Comparison of ENCODE assay signal across 8 mouse cellular contexts in genomic region chr19:46571878-46572244, GRCm38 (mm10). TPM values are rescaled to one million over a fixed set of nuclear protein-coding genes. Genes with fewer than 3 reads are reported as not detected.
DNase-seq lines count a peak whose midpoint lies in the region; ATAC-seq and TF ChIP-seq lines count a peak whose summit lies in the region.

No protein-coding gene starts in this region.

- no peak for TF ChIP-seq CTCF in intestine, postnatal 0 days (IDR thresholded peaks at IDR 0.05; ENCODE audit: low read depth)
- no peak for TF ChIP-seq CTCF in olfactory bulb, adult 2 months (IDR thresholded peaks at IDR 0.05; ENCODE audit: insufficient read depth, low read depth, low read length)

- peaks cover 17% of the 10 kb centered on the region for H3K4me1 ChIP-seq in embryonic facial prominence, embryonic 12.5 days
- H3K4me1 ChIP-seq in intestine, postnatal 0 days (replicated peaks; ENCODE audit: control insufficient read depth, insufficient read depth, low read length): no peaks in the 10 kb centered on the region
- H3K4me1 ChIP-seq in olfactory bulb, adult 2 months (ENCODE audit: control insufficient read depth, insufficient read depth, low read length): peaks cover 2% of the 10 kb centered on the region; the same call in 1 of the 2 replicates

- H3K4me3 ChIP-seq in embryonic facial prominence, embryonic 12.5 days: peak overlapping the region; percentile 80
- H3K4me3 ChIP-seq in intestine, postnatal 0 days (ENCODE audit: low read depth, low read length): peak overlapping the region; percentile 58; the same call in 1 of the 2 replicates
- H3K4me3 ChIP-seq in olfactory bulb, adult 2 months (ENCODE audit: insufficient read depth, low read depth, low read length): 0 out of 2 replicates have a peak overlapping the region, but pooled peaks have one; percentile 14

- 0 out of 2 replicates have a peak, but pooled peaks cover 6% of the 10 kb centered on the region for H3K36me3 ChIP-seq in embryonic facial prominence, embryonic 12.5 days
- no peaks in the 10 kb centered on the region for H3K36me3 ChIP-seq in intestine, postnatal 0 days (ENCODE audit: control insufficient read depth, insufficient read depth)

- peak; percentile 16 to 32 for DNase-seq in left cerebral cortex, postnatal 25 days (ENCODE audit: low spot score in 2 of 2)
- DNase-seq in left cerebral cortex, postnatal 36 days (ENCODE audit: low spot score in 2 of 2): no peak
- DNase-seq in urinary bladder, postnatal 10 days (ENCODE audit: low spot score): no peak
- DNase-seq in cerebellum, postnatal 36 days: no peak

- ATAC-seq in embryonic facial prominence, embryonic 12.5 days (ENCODE audit: insufficient number of reproducible peaks, insufficient read depth, low FRiP score, low TSS enrichment): no peak
- ATAC-seq in intestine, postnatal 0 days: no peak
- no peak for ATAC-seq in activated CD4-positive, CD25-positive, alpha-beta regulatory T cell, adult 4 months

- H3K4me2 ChIP-seq in embryonic facial prominence, embryonic 12.5 days (replicated peaks): peak overlapping the region; percentile 73
- peak overlapping the region; percentile 94 for H3K4me2 ChIP-seq in intestine, postnatal 0 days (replicated peaks; ENCODE audit: low read depth)

- TF ChIP-seq POLR2A in olfactory bulb, adult 2 months (IDR thresholded peaks at IDR 0.05; ENCODE audit: insufficient read depth, low read depth, low read length): no peak

- H3K9ac ChIP-seq in embryonic facial prominence, embryonic 12.5 days: peak overlapping the region; percentile 79; the same call in 1 of the 2 replicates
- H3K9ac ChIP-seq in intestine, postnatal 0 days (ENCODE audit: low read depth, low read length): no peak overlapping the region

- WGBS in embryonic facial prominence, embryonic 12.5 days: 16% methylated on average over 10 of the region's 10 CpGs
- 28% methylated on average over 10 of the region's 10 CpGs for WGBS in intestine, postnatal 0 days
- 2% methylated on average over 10 of the region's 10 CpGs for WGBS in olfactory bulb, adult 2 months

- intact Hi-C loops in left cerebral cortex, postnatal 25 days (cut with DNase I): loop anchor here (2.0 kb wide), 1 partner anchor 71 kb away; the partner anchor contains the start of gene Trim8
- intact Hi-C loops in left cerebral cortex, postnatal 36 days (cut with DNase I): loop anchor here (2.0 to 10.0 kb wide), 2 partner anchors 69 to 283 kb away; no protein-coding TSS in a partner anchor

- no peaks in the 10 kb centered on the region for H3K9me3 ChIP-seq in embryonic facial prominence, embryonic 12.5 days
- no peaks in the 10 kb centered on the region for H3K9me3 ChIP-seq in intestine, postnatal 0 days (ENCODE audit: control insufficient read depth)

- no peak overlapping the region for H3K27ac ChIP-seq in embryonic facial prominence, embryonic 12.5 days
- no peak overlapping the region for H3K27ac ChIP-seq in intestine, postnatal 0 days (ENCODE audit: low read depth, low read length)
- no peak overlapping the region for H3K27ac ChIP-seq in olfactory bulb, adult 2 months (ENCODE audit: insufficient read depth, low read depth, low read length)

- H3K27me3 ChIP-seq in embryonic facial prominence, embryonic 12.5 days: no peaks in the 10 kb centered on the region
- no peaks in the 10 kb centered on the region for H3K27me3 ChIP-seq in intestine, postnatal 0 days (replicated peaks; ENCODE audit: control insufficient read depth, insufficient read depth, low read length)

RNA-seq across cellular contexts. Expression of gene Arl3, which starts 1.1 kb away (rescaled TPM):
- total RNA-seq in left cerebral cortex, postnatal 25 days (2021): 100 to 1,000 TPM; 113 to 120 TPM
- 100 to 1,000 TPM; 112 to 120 TPM for total RNA-seq in left cerebral cortex, postnatal 36 days (2021)
- 191 TPM in 2 replicates for polyA plus RNA-seq in embryonic facial prominence, embryonic 12.5 days (2016; fragmentation: Nextera tagmentation; extraction: Ambion mirVana)
- polyA plus RNA-seq in intestine, postnatal 0 days (2015; fragmentation: Nextera tagmentation; extraction: Ambion mirVana): 21.1 and 25.6 TPM in 2 replicates
- polyA plus RNA-seq in olfactory bulb, adult 2 months (2012; ENCODE audit: insufficient read depth, insufficient read length, low replicate concordance, missing spikeins): not detected in 2 replicates
- polyA plus RNA-seq in activated CD4-positive, CD25-positive, alpha-beta regulatory T cell, adult 4 months (2017; shearing (Covaris generic)): 10 to 100 TPM; 22.1 to 24.5 TPM

RNA-seq across cellular contexts. Expression of gene Sfxn2, which starts 1.3 kb away (rescaled TPM):
- total RNA-seq in left cerebral cortex, postnatal 25 days (2021): 1 to 10 TPM; 3.7 to 4.8 TPM
- total RNA-seq in left cerebral cortex, postnatal 36 days (2021): 1 to 10 TPM; 4.3 to 7.1 TPM
- 23.4 and 23.6 TPM in 2 replicates for polyA plus RNA-seq in embryonic facial prominence, embryonic 12.5 days (2016; fragmentation: Nextera tagmentation; extraction: Ambion mirVana)
- 5.2 and 6.2 TPM in 2 replicates for polyA plus RNA-seq in intestine, postnatal 0 days (2015; fragmentation: Nextera tagmentation; extraction: Ambion mirVana)
- polyA plus RNA-seq in olfactory bulb, adult 2 months (2012; ENCODE audit: insufficient read depth, insufficient read length, low replicate concordance, missing spikeins): not detected in 2 replicates
- 1 to 10 TPM; 4.3 to 6.9 TPM for polyA plus RNA-seq in activated CD4-positive, CD25-positive, alpha-beta regulatory T cell, adult 4 months (2017; shearing (Covaris generic))

RNA-seq across cellular contexts. Expression of gene Wbp1l, which starts 27.0 kb away (rescaled TPM):
- total RNA-seq in left cerebral cortex, postnatal 25 days (2021): 10 to 100 TPM; 34.2 to 40.8 TPM
- total RNA-seq in left cerebral cortex, postnatal 36 days (2021): 10 to 100 TPM; 34.2 to 38.3 TPM
- polyA plus RNA-seq in embryonic facial prominence, embryonic 12.5 days (2016; fragmentation: Nextera tagmentation; extraction: Ambion mirVana): 52.5 and 54.1 TPM in 2 replicates
- polyA plus RNA-seq in intestine, postnatal 0 days (2015; fragmentation: Nextera tagmentation; extraction: Ambion mirVana): 33.1 and 35.2 TPM in 2 replicates
- polyA plus RNA-seq in olfactory bulb, adult 2 months (2012; ENCODE audit: insufficient read depth, insufficient read length, low replicate concordance, missing spikeins): 293 TPM in 1 of 2 replicates, not detected in the other
- polyA plus RNA-seq in activated CD4-positive, CD25-positive, alpha-beta regulatory T cell, adult 4 months (2017; shearing (Covaris generic)): 10 to 100 TPM; 19.7 to 20.0 TPM

Comparison
In these comparisons a context has a peak if more than half of its experiments do, and no peak if none do; other contexts are left out.
1. DNase-seq: peak in left cerebral cortex, postnatal 25 days (2 of 2); none in left cerebral cortex, postnatal 36 days (0 of 2), urinary bladder, postnatal 10 days (single experiment) and cerebellum, postnatal 36 days (0 of 2).
2. H3K4me3 ChIP-seq: peak in every context shown above with its lines; median percentile 80 in embryonic facial prominence, embryonic 12.5 days; 58 in intestine, postnatal 0 days; 14 in olfactory bulb, adult 2 months.